ENCODE assay signal across 8 mouse cellular contexts in genomic region chr5:108000776-108001548, GRCm38 (mm10). TPM values are rescaled to one million over a fixed set of nuclear protein-coding genes. Genes with fewer than 3 reads are reported as not detected.
A peak's percentile ranks its signal among the peaks of the same experiment; 100 is the strongest.
DNase-seq lines count a peak whose midpoint lies in the region; ATAC-seq lines count a peak whose summit lies in the region.

No protein-coding gene starts in this region.

- DNase-seq in urinary bladder, postnatal 36 days (ENCODE audit: low spot score in 2 of 2) = peak; percentile 33 to 38
- no peak for DNase-seq in urinary bladder, adult 2 months (ENCODE audit: low spot score)
- peak; percentile 66 for DNase-seq in embryo, embryonic 9.5 days (ENCODE audit: extremely low spot score)
- DNase-seq in heart, adult 8-10 months (ENCODE audit: low spot score) = peak; percentile 50
- peak; percentile 68 for DNase-seq in kidney, adult 9 months
- DNase-seq in spleen, postnatal 36 days (ENCODE audit: low spot score in 2 of 2) = peak; percentile 69 to 78

- no peak for ATAC-seq in limb, embryonic 15.5 days (ENCODE audit: insufficient number of reproducible peaks, low FRiP score, low TSS enrichment, low read depth)
- peak; percentile 78 for ATAC-seq in midbrain, embryonic 16.5 days

- H3K27me3 ChIP-seq in limb, embryonic 15.5 days = no peaks in the 10 kb centered on the region
- no peaks in the 10 kb centered on the region for H3K27me3 ChIP-seq in midbrain, embryonic 16.5 days (ENCODE audit: control insufficient read depth, insufficient read depth, low read depth, low read length)

- peak overlapping the region; percentile 42; the same call in 1 of the 2 replicates for H3K9ac ChIP-seq in limb, embryonic 15.5 days
- H3K9ac ChIP-seq in midbrain, embryonic 16.5 days (ENCODE audit: low read depth, low read length) = peak overlapping the region; percentile 68

- H3K9me3 ChIP-seq in limb, embryonic 15.5 days = no peaks in the 10 kb centered on the region
- no peaks in the 10 kb centered on the region for H3K9me3 ChIP-seq in midbrain, embryonic 16.5 days (replicated peaks; ENCODE audit: control insufficient read depth, low read length, poor library complexity, severe bottlenecking)

- no peaks in the 10 kb centered on the region for H3K4me1 ChIP-seq in limb, embryonic 15.5 days
- H3K4me1 ChIP-seq in midbrain, embryonic 16.5 days (ENCODE audit: control insufficient read depth, insufficient read depth, low read length) = no peaks in the 10 kb centered on the region

- peak overlapping the region; percentile 54; the same call in 1 of the 2 replicates for H3K27ac ChIP-seq in limb, embryonic 15.5 days
- H3K27ac ChIP-seq in midbrain, embryonic 16.5 days (ENCODE audit: low read length) = peak overlapping the region; percentile 80

- peak overlapping the region; percentile 44 for H3K4me2 ChIP-seq in limb, embryonic 15.5 days
- H3K4me2 ChIP-seq in midbrain, embryonic 16.5 days (ENCODE audit: low read length) = peak overlapping the region; percentile 50

- 15% methylated on average over 20 of the region's 20 CpGs for WGBS in limb, embryonic 15.5 days
- WGBS in midbrain, embryonic 16.5 days = 16% methylated on average over 20 of the region's 20 CpGs

- no peaks in the 10 kb centered on the region for H3K36me3 ChIP-seq in limb, embryonic 15.5 days
- no peaks in the 10 kb centered on the region for H3K36me3 ChIP-seq in midbrain, embryonic 16.5 days (ENCODE audit: control insufficient read depth, insufficient read depth, low read length)

- peak overlapping the region; percentile 57 for H3K4me3 ChIP-seq in limb, embryonic 15.5 days
- H3K4me3 ChIP-seq in midbrain, embryonic 16.5 days (ENCODE audit: low read depth, low read length) = peak overlapping the region; percentile 51

RNA-seq across cellular contexts. Expression of gene Fam69a, which starts 14.1 kb away (rescaled TPM):
- 16.6 and 17.4 TPM in 2 replicates for polyA plus RNA-seq in urinary bladder, adult 2 months (2012; rRNA removed)
- 10 to 100 TPM in 3 of 4 experiments, 1 to 10 TPM in 1; 9.3 to 12.1 (median 11.2) TPM for total RNA-seq in heart, adult 8-10 months (2022)
- 27.9 and 31.8 TPM in 2 replicates for polyA plus RNA-seq in limb, embryonic 15.5 days (2015; fragmentation: Nextera tagmentation; extraction: Ambion mirVana)
- polyA plus RNA-seq in midbrain, embryonic 16.5 days (2015; fragmentation: Nextera tagmentation; extraction: Ambion mirVana) = 57.9 and 67.8 TPM in 2 replicates
